Mouse (Mus musculus): Measurements from ENCODE around the gene Racgap1. TPM values are rescaled to one million over a fixed set of nuclear protein-coding genes. Genes with fewer than 3 reads are reported as not detected.

The Racgap1 gene
- 75.7 and 89.8 TPM in 2 replicates for polyA plus RNA-seq (2014; fragmentation: Nextera tagmentation; extraction: Ambion mirVana)

DNA sequence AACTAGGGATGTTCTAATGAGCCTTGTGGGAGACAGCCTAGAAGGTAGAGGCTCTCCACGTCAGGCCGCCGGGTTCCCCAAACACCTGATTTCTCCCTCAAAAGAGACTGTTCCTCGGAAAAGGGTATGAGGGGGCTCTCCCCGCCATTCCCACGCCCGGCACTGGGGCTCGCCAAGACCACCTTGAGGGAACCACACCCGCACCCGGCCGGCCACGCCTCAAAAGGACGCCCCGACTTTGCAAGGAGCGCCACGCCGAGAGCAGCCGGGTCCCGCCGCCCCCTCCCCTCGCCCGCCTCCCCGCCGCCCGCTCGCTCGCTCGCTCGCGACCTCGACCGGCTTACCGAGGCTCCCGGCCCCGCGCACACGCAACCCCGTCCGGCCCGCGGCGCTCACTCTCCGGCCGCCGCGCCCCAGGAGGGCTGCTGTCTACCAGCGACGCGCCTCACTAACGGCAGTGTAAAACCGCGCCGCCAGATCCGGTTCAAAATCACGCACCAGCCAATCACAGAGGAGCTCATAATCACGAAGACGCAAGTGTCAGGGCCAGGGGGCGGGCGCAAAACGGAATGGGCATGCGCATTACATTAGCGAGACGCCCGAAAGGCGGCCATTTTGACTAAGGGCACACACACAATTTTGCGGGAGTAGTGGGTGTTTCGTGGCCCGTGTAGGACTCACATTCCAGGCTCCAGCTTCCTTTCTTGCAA lies at the start of gene Racgap1:
Gene Racgap1 (minus strand): TSS at position 494 of the 710 bp plus-strand sequence.
- DNase-seq (ENCODE audit: low spot score) (peak; percentile 98), ATAC-seq (ENCODE audit: low read depth) (peak; percentile 94)
- Histone ChIP-seq H3K9me3 (ENCODE audit: control insufficient read depth, low read length) (no peaks in the 10 kb centered on the region), H3K9ac (ENCODE audit: low read depth, low read length) (peak within 1 kb of the TSS; percentile 89), H3K36me3 (ENCODE audit: control insufficient read depth, insufficient read depth, low read length) (no peaks in the 10 kb centered on the region), H3K4me3 (ENCODE audit: low read depth, low read length) (peak within 1 kb of the TSS; percentile 90), H3K4me2 (ENCODE audit: low read depth, low read length) (peak within 1 kb of the TSS; percentile 69), H3K4me1 (ENCODE audit: control insufficient read depth, insufficient read depth, low read length) (peaks cover 26% of the 10 kb centered on the region), H3K27me3 (replicated peaks; ENCODE audit: control insufficient read depth, insufficient read depth, low read length) (peaks cover 37% of the 10 kb centered on the region), H3K27ac (replicated peaks; ENCODE audit: low read depth, low read length) (peak within 1 kb of the TSS; percentile 39)
- under 1% methylated on average over 41 of the region's 68 CpGs for WGBS

DNA sequence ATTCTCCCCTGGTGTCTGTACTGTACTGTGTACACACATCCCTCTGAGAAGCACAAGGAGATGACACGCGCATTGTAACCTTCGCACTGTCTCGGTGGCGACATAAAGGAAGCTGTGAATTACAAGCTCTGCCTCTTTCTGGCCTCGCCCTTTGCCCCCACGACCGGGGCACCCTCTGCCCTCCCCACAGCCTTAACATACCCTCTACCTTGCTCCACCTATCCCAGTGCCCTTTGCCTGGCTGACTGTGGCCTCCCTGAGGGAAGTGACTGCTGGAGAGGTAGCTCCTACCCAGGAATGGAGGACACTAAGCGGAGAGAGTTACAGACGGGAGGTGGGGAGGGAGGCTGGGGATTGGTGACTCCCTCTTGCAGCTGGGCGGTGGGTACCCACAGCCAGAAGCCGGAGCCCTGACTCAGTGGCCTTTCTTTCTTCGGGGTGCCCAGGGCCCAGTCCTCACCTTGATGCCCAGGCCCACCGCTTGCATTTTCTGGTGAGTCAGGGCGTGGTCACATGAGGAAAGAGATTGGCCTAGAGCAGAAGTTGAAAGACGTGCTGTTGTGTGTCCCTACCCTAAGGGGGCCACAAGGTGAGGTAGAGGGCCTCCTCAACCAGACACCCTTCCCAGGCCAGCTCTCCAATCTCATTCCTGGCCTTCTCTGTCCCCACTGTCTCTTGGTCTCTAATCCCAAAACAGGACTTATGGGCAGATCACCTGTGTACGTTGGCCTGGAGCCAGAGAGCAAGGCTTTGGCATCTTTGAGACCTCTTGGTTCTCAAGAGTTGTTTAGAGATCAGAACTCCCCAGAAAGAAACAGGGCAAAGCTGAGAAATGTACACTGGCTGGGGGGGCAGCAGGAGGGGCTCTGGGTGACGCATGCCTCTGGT lies 49.0 kb upstream of the Racgap1 start:
- Histone ChIP-seq H3K36me3 (ENCODE audit: control insufficient read depth, insufficient read depth, low read length) (peaks cover 19% of the 10 kb centered on the region), H3K27me3 (replicated peaks; ENCODE audit: control insufficient read depth, insufficient read depth, low read length) (no peaks in the 10 kb centered on the region), H3K4me2 (ENCODE audit: low read depth, low read length) (no peak overlapping the region), H3K27ac (replicated peaks; ENCODE audit: low read depth, low read length) (no peak overlapping the region), H3K4me3 (ENCODE audit: low read depth, low read length) (no peak overlapping the region), H3K9ac (ENCODE audit: low read depth, low read length) (peak overlapping the region; percentile 25; the same call in 1 of the 2 replicates), H3K4me1 (ENCODE audit: control insufficient read depth, insufficient read depth, low read length) (peaks cover 15% of the 10 kb centered on the region), H3K9me3 (ENCODE audit: control insufficient read depth, low read length) (no peaks in the 10 kb centered on the region)
- ATAC-seq (ENCODE audit: low read depth) (no peak), DNase-seq (ENCODE audit: low spot score) (no peak)
- WGBS, result 86% methylated on average over 17 of the region's 18 CpGs

DNA sequence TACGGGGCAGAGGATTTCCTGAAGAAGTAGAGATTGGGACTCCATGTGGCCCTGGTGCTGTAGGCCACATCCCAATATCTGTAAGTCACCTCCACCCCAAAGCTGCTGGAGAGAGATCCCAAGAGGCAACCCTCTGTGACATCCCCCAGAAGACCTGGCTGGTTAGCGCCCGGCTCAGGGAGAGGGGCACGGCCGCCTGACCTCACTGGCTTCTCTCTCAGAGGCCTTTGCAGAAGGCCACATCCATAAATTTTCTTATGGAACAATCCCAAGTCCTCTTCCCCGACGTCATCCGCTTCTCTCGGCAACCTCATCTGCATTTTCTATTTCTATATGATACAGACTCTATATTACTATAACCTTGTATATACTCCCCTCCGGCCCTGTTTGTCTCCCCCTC lies 48.3 kb upstream of the Racgap1 start:
- Histone ChIP-seq H3K36me3 (ENCODE audit: control insufficient read depth, insufficient read depth, low read length) (peaks cover 14% of the 10 kb centered on the region), H3K27ac (replicated peaks; ENCODE audit: low read depth, low read length) (no peak overlapping the region), H3K4me2 (ENCODE audit: low read depth, low read length) (no peak overlapping the region), H3K4me3 (ENCODE audit: low read depth, low read length) (no peak overlapping the region), H3K9ac (ENCODE audit: low read depth, low read length) (peak overlapping the region; percentile 25; the same call in 1 of the 2 replicates), H3K27me3 (replicated peaks; ENCODE audit: control insufficient read depth, insufficient read depth, low read length) (no peaks in the 10 kb centered on the region), H3K4me1 (ENCODE audit: control insufficient read depth, insufficient read depth, low read length) (peaks cover 15% of the 10 kb centered on the region), H3K9me3 (ENCODE audit: control insufficient read depth, low read length) (no peaks in the 10 kb centered on the region)
- WGBS, result 81% methylated on average over 8 of the region's 10 CpGs
- DNase-seq (ENCODE audit: low spot score) (no peak), ATAC-seq (ENCODE audit: low read depth) (no peak)

DNA sequence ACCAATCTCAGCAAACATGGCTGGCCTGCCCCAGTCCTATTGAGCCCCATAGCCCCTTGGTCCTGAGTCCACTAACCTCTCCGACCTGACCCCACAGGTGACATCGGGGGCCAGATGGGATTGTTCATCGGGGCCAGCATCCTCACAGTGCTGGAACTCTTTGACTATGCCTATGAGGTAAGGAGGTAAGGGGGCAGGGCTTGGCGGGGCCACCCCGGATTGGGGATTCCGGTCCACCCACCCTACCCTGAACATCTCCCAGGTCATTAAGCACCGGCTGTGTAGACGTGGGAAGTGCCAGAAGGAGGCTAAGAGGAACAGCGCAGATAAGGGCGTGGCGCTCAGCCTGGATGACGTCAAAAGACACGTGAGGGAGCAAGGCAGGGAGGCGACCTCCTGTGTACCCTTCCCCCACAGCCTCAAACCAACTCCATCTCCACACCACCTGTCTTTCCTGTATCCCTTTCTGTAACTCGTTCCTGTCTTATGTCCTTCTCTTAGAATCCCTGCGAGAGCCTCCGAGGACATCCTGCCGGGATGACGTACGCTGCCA lies 47.2 kb upstream of the Racgap1 start:
- H3K4me2 ChIP-seq (ENCODE audit: low read depth, low read length), result no peak overlapping the region
- no peaks in the 10 kb centered on the region for H3K27me3 ChIP-seq (replicated peaks; ENCODE audit: control insufficient read depth, insufficient read depth, low read length)
- 0 out of 2 replicates have a peak, but pooled peaks cover 3% of the 10 kb centered on the region for H3K36me3 ChIP-seq (ENCODE audit: control insufficient read depth, insufficient read depth, low read length)
- no peak overlapping the region for H3K9ac ChIP-seq (ENCODE audit: low read depth, low read length)
- H3K4me3 ChIP-seq (ENCODE audit: low read depth, low read length), result no peak overlapping the region
- H3K9me3 ChIP-seq (ENCODE audit: control insufficient read depth, low read length), result no peaks in the 10 kb centered on the region
- no peak for DNase-seq (ENCODE audit: low spot score)
- H3K27ac ChIP-seq (replicated peaks; ENCODE audit: low read depth, low read length), result no peak overlapping the region
- ATAC-seq (ENCODE audit: low read depth), result no peak
- H3K4me1 ChIP-seq (ENCODE audit: control insufficient read depth, insufficient read depth, low read length), result peaks cover 10% of the 10 kb centered on the region
- 33% methylated on average over 20 of the region's 20 CpGs for WGBS

DNA sequence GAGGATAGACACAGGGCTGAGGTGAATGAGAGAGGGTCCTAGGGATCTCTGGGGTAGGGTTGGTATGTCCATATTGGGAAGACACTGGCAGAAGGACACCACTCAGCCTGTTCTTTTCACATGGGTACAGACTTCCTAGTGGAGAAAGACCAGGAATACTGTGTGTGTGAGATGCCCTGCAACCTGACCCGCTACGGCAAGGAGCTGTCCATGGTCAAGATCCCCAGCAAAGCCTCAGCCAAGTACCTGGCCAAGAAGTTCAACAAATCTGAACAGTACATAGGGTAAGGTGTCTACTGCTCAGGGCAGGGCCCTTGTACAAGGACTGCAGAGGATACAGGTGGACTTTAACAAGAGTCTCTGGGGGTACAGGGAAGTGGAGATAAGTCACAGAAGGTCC lies 45.9 kb upstream of the Racgap1 start:
- H3K4me3 ChIP-seq (ENCODE audit: low read depth, low read length), result no peak overlapping the region
- H3K9ac ChIP-seq (ENCODE audit: low read depth, low read length), result no peak overlapping the region
- no peak for ATAC-seq (ENCODE audit: low read depth)
- no peaks in the 10 kb centered on the region for H3K27me3 ChIP-seq (replicated peaks; ENCODE audit: control insufficient read depth, insufficient read depth, low read length)
- no peaks in the 10 kb centered on the region for H3K36me3 ChIP-seq (ENCODE audit: control insufficient read depth, insufficient read depth, low read length)
- no peaks in the 10 kb centered on the region for H3K9me3 ChIP-seq (ENCODE audit: control insufficient read depth, low read length)
- H3K27ac ChIP-seq (replicated peaks; ENCODE audit: low read depth, low read length), result no peak overlapping the region
- no peak for DNase-seq (ENCODE audit: low spot score)
- no peak overlapping the region for H3K4me2 ChIP-seq (ENCODE audit: low read depth, low read length)
- no peaks in the 10 kb centered on the region for H3K4me1 ChIP-seq (ENCODE audit: control insufficient read depth, insufficient read depth, low read length)
- 0% methylated on average over 2 of the region's 2 CpGs for WGBS

DNA sequence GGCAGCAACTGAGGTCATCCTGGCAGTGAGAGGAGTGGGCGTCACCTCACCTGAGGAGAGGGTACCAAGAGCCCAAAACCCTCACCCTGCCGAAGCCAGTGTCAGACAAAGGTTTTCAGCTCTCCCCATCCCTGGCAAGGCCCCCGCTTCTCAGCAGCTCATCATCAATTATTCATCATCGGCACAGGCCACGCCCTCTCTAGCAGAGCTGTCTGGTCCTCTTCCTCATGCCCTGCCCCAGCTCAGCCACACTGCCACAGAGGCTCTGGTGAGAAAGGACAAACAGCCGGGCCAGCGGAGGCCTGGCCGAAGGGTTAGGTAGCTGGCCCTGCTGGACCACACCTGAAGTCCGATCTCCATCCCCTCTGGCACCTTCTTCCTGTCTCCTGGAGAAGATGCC lies 40.5 kb upstream of the Racgap1 start:
- WGBS, result 59% methylated on average over 5 of the region's 9 CpGs
- no peaks in the 10 kb centered on the region for H3K36me3 ChIP-seq (ENCODE audit: control insufficient read depth, insufficient read depth, low read length)
- H3K4me1 ChIP-seq (ENCODE audit: control insufficient read depth, insufficient read depth, low read length), result no peaks in the 10 kb centered on the region
- H3K9me3 ChIP-seq (ENCODE audit: control insufficient read depth, low read length), result no peaks in the 10 kb centered on the region
- ATAC-seq (ENCODE audit: low read depth) (no peak), DNase-seq (ENCODE audit: low spot score) (no peak)
- H3K9ac ChIP-seq (ENCODE audit: low read depth, low read length), result no peak overlapping the region
- no peak overlapping the region for H3K4me2 ChIP-seq (ENCODE audit: low read depth, low read length)
- H3K27me3 ChIP-seq (replicated peaks; ENCODE audit: control insufficient read depth, insufficient read depth, low read length), result no peaks in the 10 kb centered on the region
- H3K27ac ChIP-seq (replicated peaks; ENCODE audit: low read depth, low read length), result no peak overlapping the region
- no peak overlapping the region for H3K4me3 ChIP-seq (ENCODE audit: low read depth, low read length)

DNA sequence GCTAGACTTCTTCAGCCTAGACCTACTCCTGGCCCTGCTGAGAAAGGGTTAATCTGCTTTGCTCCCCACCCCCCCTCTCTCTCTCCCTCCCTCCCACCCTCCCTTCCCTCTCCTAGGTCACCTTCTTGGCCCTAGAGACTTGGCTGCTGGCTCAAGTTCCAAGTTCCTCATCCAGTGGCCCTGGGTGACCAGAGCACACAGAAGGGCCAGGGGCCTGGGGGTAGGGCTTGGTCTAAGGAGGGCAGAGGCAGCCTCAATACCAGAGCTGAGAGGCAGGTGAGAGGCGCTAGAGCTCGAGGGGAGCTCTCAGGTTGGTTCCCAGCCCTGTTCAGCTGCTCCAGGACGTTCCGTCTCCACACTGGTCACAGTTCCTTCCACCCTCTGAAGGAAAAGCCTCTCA lies 39.5 kb upstream of the Racgap1 start:
- H3K36me3 ChIP-seq (ENCODE audit: control insufficient read depth, insufficient read depth, low read length), result no peaks in the 10 kb centered on the region
- no peak for DNase-seq (ENCODE audit: low spot score)
- H3K27me3 ChIP-seq (replicated peaks; ENCODE audit: control insufficient read depth, insufficient read depth, low read length), result no peaks in the 10 kb centered on the region
- H3K4me2 ChIP-seq (ENCODE audit: low read depth, low read length), result no peak overlapping the region
- no peak for ATAC-seq (ENCODE audit: low read depth)
- H3K4me1 ChIP-seq (ENCODE audit: control insufficient read depth, insufficient read depth, low read length), result no peaks in the 10 kb centered on the region
- H3K4me3 ChIP-seq (ENCODE audit: low read depth, low read length), result no peak overlapping the region
- no peaks in the 10 kb centered on the region for H3K9me3 ChIP-seq (ENCODE audit: control insufficient read depth, low read length)
- WGBS, result 9% methylated on average over 4 of the region's 4 CpGs
- H3K9ac ChIP-seq (ENCODE audit: low read depth, low read length), result no peak overlapping the region
- H3K27ac ChIP-seq (replicated peaks; ENCODE audit: low read depth, low read length), result no peak overlapping the region

DNA sequence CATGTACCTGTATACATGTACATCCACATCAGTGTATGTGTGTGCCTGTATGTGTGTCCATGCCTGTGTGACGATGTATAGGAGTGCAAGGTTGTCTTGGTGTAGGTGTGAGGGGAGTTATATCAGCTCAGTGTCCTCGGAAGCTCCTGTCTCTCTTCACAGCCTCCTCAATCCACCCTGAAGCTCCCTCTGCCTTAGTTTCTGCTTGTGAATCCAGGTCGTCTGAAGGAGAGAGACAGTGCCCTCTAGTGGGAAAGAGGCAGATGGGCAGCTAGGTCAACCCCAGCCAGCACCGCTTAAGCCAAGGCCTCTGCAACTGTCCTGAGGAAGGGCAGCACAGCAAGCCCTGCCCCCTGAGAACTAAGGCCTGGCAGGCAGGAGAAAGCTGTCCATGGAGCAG lies 37.3 kb upstream of the Racgap1 start:
- Histone ChIP-seq H3K4me1 (ENCODE audit: control insufficient read depth, insufficient read depth, low read length) (no peaks in the 10 kb centered on the region), H3K9ac (ENCODE audit: low read depth, low read length) (no peak overlapping the region), H3K9me3 (ENCODE audit: control insufficient read depth, low read length) (no peaks in the 10 kb centered on the region), H3K27me3 (replicated peaks; ENCODE audit: control insufficient read depth, insufficient read depth, low read length) (no peaks in the 10 kb centered on the region), H3K4me2 (ENCODE audit: low read depth, low read length) (no peak overlapping the region), H3K36me3 (ENCODE audit: control insufficient read depth, insufficient read depth, low read length) (no peaks in the 10 kb centered on the region), H3K27ac (replicated peaks; ENCODE audit: low read depth, low read length) (no peak overlapping the region), H3K4me3 (ENCODE audit: low read depth, low read length) (no peak overlapping the region)
- DNase-seq (ENCODE audit: low spot score) (peak; percentile 77), ATAC-seq (ENCODE audit: low read depth) (peak; percentile 69)
- WGBS, result 4% methylated on average over 4 of the region's 4 CpGs

All from embryonic facial prominence, embryonic 14.5 days (tissue).